Mouse (Mus musculus): ENCODE measurements around the gene Hdc. TPM values are rescaled to one million over a fixed set of nuclear protein-coding genes. Genes with fewer than 3 reads are reported as not detected.

Gene Hdc
- polyA plus RNA-seq, 1 experiment from 2014 or later = 1.1 TPM

DNA sequence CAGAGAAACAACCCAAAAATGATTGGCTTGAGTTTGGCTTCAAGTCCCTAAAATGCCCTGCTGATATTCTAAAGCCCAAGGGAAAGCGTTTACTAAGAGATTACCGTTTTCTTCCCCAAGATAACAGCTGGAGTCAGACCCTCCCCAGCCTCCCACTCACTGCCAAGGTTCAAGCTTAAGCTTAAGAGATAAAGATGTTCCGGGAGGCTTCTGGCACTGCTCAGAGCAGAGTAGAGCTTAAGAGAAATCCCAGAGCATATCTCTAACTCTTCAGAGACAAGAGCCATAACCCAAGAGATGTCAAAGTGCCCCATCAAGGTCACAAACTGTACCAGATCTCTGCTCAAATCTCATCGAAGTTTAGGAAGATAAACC lies 12.4 kb downstream of the Hdc start:
- H3K27me3 ChIP-seq (replicated peaks; ENCODE audit: control insufficient read depth, insufficient read depth, low read length) = no peaks in the 10 kb centered on the region
- no peaks in the 10 kb centered on the region for H3K9me3 ChIP-seq (ENCODE audit: control insufficient read depth, low read length)
- no peak overlapping the region for H3K4me2 ChIP-seq (ENCODE audit: low read length)
- H3K4me1 ChIP-seq (replicated peaks; ENCODE audit: control insufficient read depth, insufficient read depth, low read length) = no peaks in the 10 kb centered on the region
- H3K36me3 ChIP-seq (ENCODE audit: control insufficient read depth, insufficient read depth) = no peaks in the 10 kb centered on the region
- no peak for ATAC-seq
- WGBS = 79% methylated on average over 4 of the region's 4 CpGs
- no peak overlapping the region for H3K9ac ChIP-seq (replicated peaks; ENCODE audit: low read depth, low read length)
- no peak overlapping the region for H3K4me3 ChIP-seq (replicated peaks; ENCODE audit: low read length)
- no peak overlapping the region for H3K27ac ChIP-seq (ENCODE audit: low read length)

DNA sequence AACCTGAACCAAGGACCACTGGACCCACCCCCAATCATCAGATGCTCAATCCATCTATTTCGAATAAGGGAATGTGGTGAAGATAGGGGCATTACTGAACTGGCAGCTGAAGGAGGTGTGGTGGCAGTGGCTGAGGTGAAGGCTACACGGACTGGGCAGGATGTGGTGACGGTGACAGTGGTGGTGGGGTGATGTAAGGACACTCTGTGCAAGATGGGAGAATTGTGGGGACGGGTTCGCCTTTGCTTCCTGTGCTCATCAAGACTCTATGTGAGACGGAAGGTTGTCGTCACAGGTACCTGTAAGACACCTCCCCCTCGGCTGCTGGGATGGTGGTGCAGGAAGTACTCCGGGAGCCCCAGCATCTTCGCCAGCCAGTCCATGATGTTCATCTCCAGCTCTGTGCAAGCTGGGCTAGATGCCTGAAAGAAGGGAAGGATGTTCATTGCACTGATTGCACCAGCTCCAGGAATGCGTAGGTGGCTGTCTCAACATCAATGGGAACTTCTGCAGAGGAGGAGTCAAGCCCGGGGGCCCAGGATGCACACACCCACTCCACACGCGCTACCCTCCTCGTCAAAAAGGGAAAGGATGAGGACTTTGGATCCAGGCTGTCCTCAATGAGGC lies 12.9 kb downstream of the Hdc start:
- Histone ChIP-seq H3K9me3 (ENCODE audit: control insufficient read depth, low read length) (no peaks in the 10 kb centered on the region), H3K9ac (replicated peaks; ENCODE audit: low read depth, low read length) (no peak overlapping the region), H3K36me3 (ENCODE audit: control insufficient read depth, insufficient read depth) (no peaks in the 10 kb centered on the region), H3K27ac (ENCODE audit: low read length) (no peak overlapping the region), H3K4me1 (replicated peaks; ENCODE audit: control insufficient read depth, insufficient read depth, low read length) (no peaks in the 10 kb centered on the region), H3K27me3 (replicated peaks; ENCODE audit: control insufficient read depth, insufficient read depth, low read length) (no peaks in the 10 kb centered on the region), H3K4me3 (replicated peaks; ENCODE audit: low read length) (no peak overlapping the region), H3K4me2 (ENCODE audit: low read length) (no peak overlapping the region)
- WGBS = 88% methylated on average over 15 of the region's 15 CpGs
- ATAC-seq = no peak

DNA sequence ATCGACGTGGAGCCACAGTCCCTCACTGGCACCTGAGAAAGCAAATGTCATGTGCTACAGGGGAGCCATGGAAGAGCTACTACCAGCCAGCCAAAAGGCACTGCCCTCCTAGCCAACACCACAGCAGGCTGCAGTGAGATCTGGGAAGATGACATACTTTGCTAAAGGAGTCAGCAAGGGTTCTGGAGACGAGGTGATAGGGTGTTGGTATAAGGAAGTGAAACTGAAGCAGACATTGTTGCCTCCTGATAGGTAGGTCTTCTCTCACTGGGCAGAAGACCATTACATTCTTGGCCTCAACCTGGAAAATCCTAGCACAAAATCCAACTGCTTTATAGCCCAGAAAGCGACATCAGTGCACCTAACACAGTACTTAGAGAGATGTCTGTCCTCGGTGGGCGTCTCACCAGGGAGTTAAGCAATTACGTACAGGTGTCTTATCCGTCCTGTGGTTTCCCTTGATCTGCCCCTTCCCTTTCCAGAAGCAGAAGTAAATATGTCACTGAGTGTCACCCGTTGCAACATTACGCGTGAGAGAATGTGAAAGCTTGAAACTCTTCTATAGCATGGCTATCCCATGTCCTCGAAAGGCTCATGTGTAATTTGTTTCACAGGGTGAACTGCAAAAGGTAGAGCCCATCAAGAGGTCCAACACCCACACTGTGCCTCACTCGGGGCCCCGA lies 17.0 kb downstream of the Hdc start:
- WGBS = 92% methylated on average over 14 of the region's 14 CpGs
- Histone ChIP-seq H3K36me3 (ENCODE audit: control insufficient read depth, insufficient read depth) (no peaks in the 10 kb centered on the region), H3K27me3 (replicated peaks; ENCODE audit: control insufficient read depth, insufficient read depth, low read length) (no peaks in the 10 kb centered on the region), H3K4me3 (replicated peaks; ENCODE audit: low read length) (no peak overlapping the region), H3K4me2 (ENCODE audit: low read length) (no peak overlapping the region), H3K9ac (replicated peaks; ENCODE audit: low read depth, low read length) (no peak overlapping the region), H3K27ac (ENCODE audit: low read length) (no peak overlapping the region), H3K4me1 (replicated peaks; ENCODE audit: control insufficient read depth, insufficient read depth, low read length) (no peaks in the 10 kb centered on the region), H3K9me3 (ENCODE audit: control insufficient read depth, low read length) (no peaks in the 10 kb centered on the region)
- no peak for ATAC-seq

DNA sequence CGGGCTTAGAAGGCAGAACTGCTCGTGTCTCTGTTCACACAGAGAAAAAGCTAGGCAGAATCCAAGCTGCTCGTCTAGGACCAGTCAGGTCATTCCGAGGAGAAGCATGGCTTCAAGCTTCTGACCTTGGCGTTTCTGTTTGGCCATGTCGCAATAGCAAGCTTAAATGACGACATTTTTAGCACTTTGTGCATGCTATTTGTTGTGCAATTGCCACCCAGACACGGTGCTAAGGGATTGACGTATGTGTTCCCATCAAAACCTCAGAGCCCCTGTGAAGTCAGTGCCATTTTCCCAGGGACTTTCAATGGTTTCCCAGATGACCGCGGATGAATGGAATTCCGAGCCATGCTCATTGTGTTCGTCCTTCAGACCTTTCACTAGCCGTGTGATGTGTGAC lies 18.6 kb downstream of the Hdc start:
- WGBS = 84% methylated on average over 14 of the region's 14 CpGs
- no peak overlapping the region for H3K27ac ChIP-seq (ENCODE audit: low read length)
- H3K4me3 ChIP-seq (replicated peaks; ENCODE audit: low read length) = no peak overlapping the region
- no peak for ATAC-seq
- no peaks in the 10 kb centered on the region for H3K36me3 ChIP-seq (ENCODE audit: control insufficient read depth, insufficient read depth)
- no peaks in the 10 kb centered on the region for H3K27me3 ChIP-seq (replicated peaks; ENCODE audit: control insufficient read depth, insufficient read depth, low read length)
- H3K4me1 ChIP-seq (replicated peaks; ENCODE audit: control insufficient read depth, insufficient read depth, low read length) = no peaks in the 10 kb centered on the region
- no peaks in the 10 kb centered on the region for H3K9me3 ChIP-seq (ENCODE audit: control insufficient read depth, low read length)
- H3K4me2 ChIP-seq (ENCODE audit: low read length) = no peak overlapping the region
- H3K9ac ChIP-seq (replicated peaks; ENCODE audit: low read depth, low read length) = no peak overlapping the region

DNA sequence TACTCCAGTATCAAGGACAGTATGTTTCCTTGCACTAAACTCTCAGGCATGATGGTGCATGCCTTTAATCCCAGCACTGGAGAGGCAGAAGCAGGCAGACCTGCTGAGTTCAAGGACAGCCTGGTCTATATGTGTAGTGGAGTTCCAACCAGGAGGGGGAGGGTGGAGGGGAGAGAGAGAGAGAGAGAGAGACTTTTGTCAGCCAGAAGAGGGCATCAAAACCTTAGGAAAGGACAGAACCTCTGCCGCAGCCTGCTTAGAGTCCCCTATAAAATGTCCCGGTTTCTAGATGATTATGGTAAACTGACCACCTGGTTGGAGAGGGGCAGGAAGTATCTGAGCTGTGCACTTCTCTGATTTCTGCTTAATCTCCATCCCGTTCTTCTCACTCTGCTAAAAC lies 20.1 kb downstream of the Hdc start:
- H3K4me2 ChIP-seq (ENCODE audit: low read length) = no peak overlapping the region
- no peaks in the 10 kb centered on the region for H3K27me3 ChIP-seq (replicated peaks; ENCODE audit: control insufficient read depth, insufficient read depth, low read length)
- no peaks in the 10 kb centered on the region for H3K9me3 ChIP-seq (ENCODE audit: control insufficient read depth, low read length)
- no peak overlapping the region for H3K9ac ChIP-seq (replicated peaks; ENCODE audit: low read depth, low read length)
- WGBS = 22% methylated on average over 3 of the region's 3 CpGs
- ATAC-seq = no peak
- H3K27ac ChIP-seq (ENCODE audit: low read length) = no peak overlapping the region
- H3K36me3 ChIP-seq (ENCODE audit: control insufficient read depth, insufficient read depth) = no peaks in the 10 kb centered on the region
- no peak overlapping the region for H3K4me3 ChIP-seq (replicated peaks; ENCODE audit: low read length)
- H3K4me1 ChIP-seq (replicated peaks; ENCODE audit: control insufficient read depth, insufficient read depth, low read length) = peaks cover under 1% of the 10 kb centered on the region; the same call in 1 of the 2 replicates

DNA sequence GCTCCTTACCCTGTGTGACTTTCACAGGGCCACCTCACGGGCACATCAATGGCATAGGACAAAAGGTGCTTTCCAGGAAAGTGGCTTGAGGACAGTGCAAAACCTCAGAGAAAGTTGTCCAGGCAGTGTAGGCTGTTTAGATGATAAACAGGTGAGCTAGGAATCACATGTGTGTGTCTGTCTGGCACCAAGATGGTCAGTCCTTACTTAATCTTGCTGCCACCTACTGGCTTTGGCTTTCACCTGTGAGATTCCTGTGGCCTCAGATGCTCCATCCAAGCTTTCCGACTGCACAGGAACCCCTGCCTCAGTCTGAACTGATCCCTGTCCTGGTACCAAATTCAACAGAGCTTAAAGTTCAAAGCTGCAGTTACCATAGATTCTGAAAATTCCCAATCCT lies 20.7 kb downstream of the Hdc start:
- ATAC-seq = no peak
- peaks cover 3% of the 10 kb centered on the region; the same call in 1 of the 2 replicates for H3K4me1 ChIP-seq (replicated peaks; ENCODE audit: control insufficient read depth, insufficient read depth, low read length)
- no peak overlapping the region for H3K4me3 ChIP-seq (replicated peaks; ENCODE audit: low read length)
- no peaks in the 10 kb centered on the region for H3K27me3 ChIP-seq (replicated peaks; ENCODE audit: control insufficient read depth, insufficient read depth, low read length)
- H3K9me3 ChIP-seq (ENCODE audit: control insufficient read depth, low read length) = no peaks in the 10 kb centered on the region
- no peaks in the 10 kb centered on the region for H3K36me3 ChIP-seq (ENCODE audit: control insufficient read depth, insufficient read depth)
- WGBS = 53% methylated on average over 2 of the region's 2 CpGs
- H3K9ac ChIP-seq (replicated peaks; ENCODE audit: low read depth, low read length) = no peak overlapping the region
- no peak overlapping the region for H3K27ac ChIP-seq (ENCODE audit: low read length)
- H3K4me2 ChIP-seq (ENCODE audit: low read length) = no peak overlapping the region

DNA sequence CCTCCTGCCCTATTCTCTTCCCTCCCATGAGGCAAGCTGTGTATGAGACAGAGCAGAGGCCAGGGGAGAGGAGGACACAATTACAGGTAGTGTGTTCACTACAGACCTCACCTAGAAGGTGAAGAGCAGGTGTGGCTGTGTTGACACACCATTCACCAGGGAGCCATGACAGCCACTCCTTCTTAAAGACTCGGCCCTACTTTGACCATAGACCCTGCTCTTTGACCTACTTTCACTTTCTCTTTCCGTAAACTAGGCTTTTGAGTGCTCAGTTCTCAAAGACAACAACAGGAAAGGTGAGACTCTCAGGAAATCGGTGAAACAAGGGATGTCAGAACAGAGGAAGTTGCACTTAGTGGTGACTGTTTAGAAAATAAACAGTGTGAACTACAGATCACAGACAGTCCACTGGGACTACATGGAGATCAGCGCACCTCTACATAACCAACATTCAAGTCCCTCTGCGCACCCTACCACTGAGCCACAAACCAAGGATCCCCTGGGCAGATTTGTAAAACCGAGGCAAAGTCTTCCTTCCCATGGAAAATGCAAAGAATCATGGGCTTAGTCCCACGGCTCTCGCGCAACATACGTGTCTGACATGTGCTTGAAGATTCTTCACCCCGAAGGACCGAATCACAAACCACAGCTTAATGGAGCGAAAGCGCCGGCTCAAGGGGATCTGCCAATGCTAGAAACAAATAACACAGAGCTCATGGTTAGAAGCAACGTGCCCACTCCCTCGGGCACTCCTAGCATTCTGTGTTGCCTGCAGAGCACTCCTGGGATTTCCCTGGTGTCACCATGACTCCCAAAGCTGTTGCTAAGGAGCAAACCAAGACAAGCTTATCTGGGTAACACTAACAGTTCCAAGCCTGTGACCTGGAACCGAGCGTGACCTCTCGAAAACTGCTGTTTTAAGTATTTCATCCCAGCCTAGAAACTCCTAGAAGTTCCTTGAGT lies 21.5 kb downstream of the Hdc start:
- Histone ChIP-seq H3K4me2 (ENCODE audit: low read length) (no peak overlapping the region), H3K9ac (replicated peaks; ENCODE audit: low read depth, low read length) (no peak overlapping the region), H3K4me3 (replicated peaks; ENCODE audit: low read length) (no peak overlapping the region), H3K36me3 (ENCODE audit: control insufficient read depth, insufficient read depth) (no peaks in the 10 kb centered on the region), H3K9me3 (ENCODE audit: control insufficient read depth, low read length) (no peaks in the 10 kb centered on the region), H3K27ac (ENCODE audit: low read length) (no peak overlapping the region), H3K27me3 (replicated peaks; ENCODE audit: control insufficient read depth, insufficient read depth, low read length) (no peaks in the 10 kb centered on the region), H3K4me1 (replicated peaks; ENCODE audit: control insufficient read depth, insufficient read depth, low read length) (peaks cover 3% of the 10 kb centered on the region; the same call in 1 of the 2 replicates)
- ATAC-seq = no peak
- WGBS = 86% methylated on average over 20 of the region's 20 CpGs

DNA sequence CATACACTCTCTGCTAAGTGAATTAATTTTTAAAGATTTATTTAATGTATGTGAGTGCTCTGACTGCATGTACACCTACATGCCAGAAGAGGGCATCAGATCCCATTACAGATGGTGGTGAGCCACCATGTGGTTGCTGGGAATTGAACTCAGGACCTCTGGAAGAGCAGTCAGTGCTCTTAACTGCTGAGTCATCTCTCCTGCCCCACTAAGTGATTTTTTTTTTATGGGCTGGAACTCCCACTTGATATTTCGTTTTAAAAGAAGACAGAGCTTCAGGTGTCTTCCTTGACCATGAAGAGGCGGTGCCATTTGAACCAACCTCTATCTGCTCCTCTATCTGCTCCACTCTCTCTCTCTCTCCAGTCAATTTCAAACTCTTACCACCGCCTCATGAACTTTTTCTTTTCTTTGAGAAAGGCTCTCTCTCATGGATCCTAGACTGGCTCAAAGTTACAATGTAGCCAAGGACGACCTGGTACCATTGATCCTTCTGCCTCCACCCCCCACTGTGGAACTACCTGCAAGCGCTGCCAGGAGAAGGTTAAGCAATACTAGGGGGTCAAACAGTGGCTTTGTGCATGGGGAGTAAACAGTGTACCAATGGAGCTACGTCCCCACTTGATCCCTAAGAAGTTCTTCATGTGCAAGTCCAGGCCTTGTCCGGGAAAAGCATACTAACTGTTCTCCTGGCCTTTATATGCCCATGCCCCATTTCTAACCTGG lies 22.6 kb downstream of the Hdc start:
- no peak overlapping the region for H3K27ac ChIP-seq (ENCODE audit: low read length)
- H3K36me3 ChIP-seq (ENCODE audit: control insufficient read depth, insufficient read depth) = no peaks in the 10 kb centered on the region
- H3K9ac ChIP-seq (replicated peaks; ENCODE audit: low read depth, low read length) = no peak overlapping the region
- peaks cover 3% of the 10 kb centered on the region; the same call in 1 of the 2 replicates for H3K4me1 ChIP-seq (replicated peaks; ENCODE audit: control insufficient read depth, insufficient read depth, low read length)
- no peak overlapping the region for H3K4me3 ChIP-seq (replicated peaks; ENCODE audit: low read length)
- 94% methylated on average over 7 of the region's 7 CpGs for WGBS
- H3K4me2 ChIP-seq (ENCODE audit: low read length) = no peak overlapping the region
- no peaks in the 10 kb centered on the region for H3K27me3 ChIP-seq (replicated peaks; ENCODE audit: control insufficient read depth, insufficient read depth, low read length)
- no peak for ATAC-seq
- H3K9me3 ChIP-seq (ENCODE audit: control insufficient read depth, low read length) = no peaks in the 10 kb centered on the region
